Mouse (Mus musculus) Patski (cell line): Measurements from ENCODE around the gene Slc7a11. TPM values are rescaled to one million over a fixed set of nuclear protein-coding genes. Genes with fewer than 3 reads are reported as not detected.

Source experiments
- ATAC-seq: fragments of 100-300 bp; one replicate; pipeline ENCODE4 v1.8.0; 2021
- CTCF ChIA-PET: fragments of 350-600 bp; sonication (Branson Sonifier 250); formaldehyde crosslinking; loops from one replicate; lab custom pipeline; 2022; ENCODE audit warnings: inconsistent platforms; lab: Charles Lee
- POLR2A ChIA-PET: fragments of 350-600 bp; sonication (Branson Sonifier 250); formaldehyde crosslinking; loops from one replicate; lab custom pipeline; 2022; ENCODE audit warnings: antibody characterized with exemption, inconsistent platforms; lab: Charles Lee
- DNase-seq: peaks from one replicate; pipeline ENCODE4 v3.0.0-alpha.2; 2011; ENCODE audit warnings: low read depth, low spot score
- H3K27me3 ChIP-seq: fragments of 371-371 bp; one replicate; pipeline ENCODE4 v1.5.1; 2021
- CTCF ChIP-seq: fragments of 100-300 bp; IDR thresholded peaks from one replicate; pipeline ENCODE4 v1.5.1; 2021
- in situ Hi-C: fragments of 300-500 bp; cut with MboI; formaldehyde crosslinking; loops from 3 replicates; pipeline ENCODE4 v1.11.1; 2018; ENCODE audit warnings: low pct_unique_long_range_greater_than_20kb, mixed read lengths
- polyA plus RNA-seq: library from polyadenylated mRNA; unstranded; gene quantifications from one replicate; pipeline ENCODE4 v1.2.3, GENCODE M21; 2021

Slc7a11 gene
- polyA plus RNA-seq, result 1.2 TPM

GRCm38 (mm10) chr3:50443421-50443916, at the start of gene Slc7a11:
TSS of gene Slc7a11 (minus strand) at chr3:50443614.
- ATAC-seq (peak; percentile 61), DNase-seq (peak; percentile 37)
- in situ Hi-C loops, result loop anchor here (25.0 kb wide), 1 partner anchor 894 kb away; the partner anchor contains the start of gene Elf2
- POLR2A ChIA-PET, result interaction anchor here (1.0 kb wide), 1 partner anchor 66 kb away, joined by 7 read pairs; no protein-coding TSS in a partner anchor
- H3K27me3 ChIP-seq, result peaks cover 15% of the 10 kb centered on the region
- CTCF ChIA-PET, result interaction anchor here (0.9 to 1.4 kb wide), 3 partner anchors 21 to 66 kb away, joined by 3 read pairs; no protein-coding TSS in a partner anchor
- no peak for TF ChIP-seq CTCF

GRCm38 (mm10) chr3:50491678-50492077, 48.3 kb upstream of the Slc7a11 start:
- DNase-seq, result no peak
- ChIA-PET POLR2A (interaction anchor here (0.6 kb wide), 1 partner anchor 146 kb away, joined by 6 read pairs; no protein-coding TSS in a partner anchor), CTCF (interaction anchor here (1.6 to 1.8 kb wide), 2 partner anchors 10 to 14 kb away, joined by 5 to 6 read pairs; no protein-coding TSS in a partner anchor)
- H3K27me3 ChIP-seq, result peaks cover 28% of the 10 kb centered on the region
- no peak for TF ChIP-seq CTCF
- in situ Hi-C loops, result no loop called here
- no peak for ATAC-seq

DNA sequence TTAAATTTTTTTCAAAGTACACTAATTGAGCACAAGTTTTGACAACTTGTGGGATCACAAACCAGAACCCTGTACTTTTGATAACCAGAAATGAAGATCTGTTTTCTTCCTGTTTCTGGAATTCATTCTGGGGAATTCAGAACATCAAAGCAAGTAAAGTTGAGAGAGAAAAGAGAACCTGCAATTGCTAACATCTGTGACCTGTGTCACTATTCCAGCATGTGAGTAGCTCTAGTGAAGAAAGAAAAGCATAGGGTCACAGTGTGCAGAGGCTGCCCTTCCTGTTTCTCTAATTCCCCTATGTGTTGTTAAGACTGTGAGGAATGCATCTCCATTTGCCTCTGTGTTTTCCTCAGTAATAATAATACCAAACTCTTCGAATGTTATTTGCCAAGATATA, 40.7 kb upstream of the Slc7a11 start:
- in situ Hi-C loops, result no loop called here

DNA sequence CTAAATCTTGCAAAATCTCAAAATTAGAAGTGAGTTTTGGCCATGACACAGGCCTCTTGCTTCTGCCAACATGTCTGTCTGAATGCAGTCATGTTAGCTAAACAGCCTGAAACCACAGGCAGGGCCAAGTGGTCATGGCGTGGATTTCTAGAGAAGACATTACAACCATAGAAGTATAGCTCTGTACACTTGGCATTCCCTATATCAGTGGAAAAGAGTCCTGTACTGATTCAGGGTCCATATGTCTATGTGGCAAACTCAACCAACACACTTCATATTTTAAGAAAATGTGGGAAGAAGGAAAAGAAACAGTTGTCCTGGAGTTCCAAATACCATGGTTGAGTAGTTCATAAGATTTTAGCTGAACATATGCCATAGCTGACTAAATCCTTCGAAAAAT, 18.8 kb upstream of the Slc7a11 start:
- in situ Hi-C loops, result no loop called here
- TF ChIP-seq CTCF, result no peak
- ChIA-PET POLR2A (no interaction called here), CTCF (interaction anchor here (1.2 kb wide), 1 partner anchor 84 kb away, joined by 3 read pairs; no protein-coding TSS in a partner anchor)
- ATAC-seq (no peak), DNase-seq (no peak)
- H3K27me3 ChIP-seq, result peaks cover 7% of the 10 kb centered on the region

More for the DNA sequence above, 40.7 kb upstream of the Slc7a11 start:
- peaks cover 31% of the 10 kb centered on the region for H3K27me3 ChIP-seq
- ChIA-PET POLR2A (no interaction called here), CTCF (no interaction called here)
- DNase-seq, result no peak
- no peak for TF ChIP-seq CTCF
- no peak for ATAC-seq

- no peak for DNase-seq
- CTCF ChIA-PET, result no interaction called here
- POLR2A ChIA-PET, result no interaction called here
- no peak for ATAC-seq
- peaks cover 6% of the 10 kb centered on the region for H3K27me3 ChIP-seq
- no peak for TF ChIP-seq CTCF
- in situ Hi-C loops, result no loop called here
These were observed 13.7 kb upstream of the Slc7a11 start for GRCm38 (mm10) chr3:50457136-50457535.

GRCm38 (mm10) chr3:50456564-50456963, 13.2 kb upstream of the Slc7a11 start:
- TF ChIP-seq CTCF, result no peak
- ChIA-PET POLR2A (no interaction called here), CTCF (no interaction called here)
- ATAC-seq, result peak; percentile 64
- in situ Hi-C loops, result no loop called here
- peaks cover 7% of the 10 kb centered on the region for H3K27me3 ChIP-seq
- peak; percentile 54 for DNase-seq

DNA sequence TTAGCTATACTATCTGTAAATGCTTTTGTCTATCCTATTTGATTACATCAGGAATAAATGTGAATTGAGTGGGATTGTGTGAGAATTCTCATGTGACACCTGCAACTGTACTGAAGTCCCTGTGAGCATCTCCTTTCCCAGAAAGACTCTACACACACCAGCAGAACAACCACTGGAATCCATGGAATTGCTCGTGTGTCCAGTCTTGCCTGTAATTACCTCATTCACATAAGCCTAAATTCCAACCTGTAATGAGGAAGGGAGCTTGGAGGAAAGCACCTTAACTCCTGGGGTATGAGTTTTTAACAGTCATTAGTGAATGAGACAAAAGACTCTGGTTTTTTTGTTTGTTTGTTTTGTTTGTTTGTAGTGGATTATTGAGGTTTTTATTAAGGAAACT, 12.6 kb upstream of the Slc7a11 start:
- in situ Hi-C loops, result no loop called here
- no peak for DNase-seq
- peaks cover 9% of the 10 kb centered on the region for H3K27me3 ChIP-seq
- ChIA-PET POLR2A (no interaction called here), CTCF (no interaction called here)
- peak; percentile 79 for ATAC-seq
- TF ChIP-seq CTCF, result no peak

DNA sequence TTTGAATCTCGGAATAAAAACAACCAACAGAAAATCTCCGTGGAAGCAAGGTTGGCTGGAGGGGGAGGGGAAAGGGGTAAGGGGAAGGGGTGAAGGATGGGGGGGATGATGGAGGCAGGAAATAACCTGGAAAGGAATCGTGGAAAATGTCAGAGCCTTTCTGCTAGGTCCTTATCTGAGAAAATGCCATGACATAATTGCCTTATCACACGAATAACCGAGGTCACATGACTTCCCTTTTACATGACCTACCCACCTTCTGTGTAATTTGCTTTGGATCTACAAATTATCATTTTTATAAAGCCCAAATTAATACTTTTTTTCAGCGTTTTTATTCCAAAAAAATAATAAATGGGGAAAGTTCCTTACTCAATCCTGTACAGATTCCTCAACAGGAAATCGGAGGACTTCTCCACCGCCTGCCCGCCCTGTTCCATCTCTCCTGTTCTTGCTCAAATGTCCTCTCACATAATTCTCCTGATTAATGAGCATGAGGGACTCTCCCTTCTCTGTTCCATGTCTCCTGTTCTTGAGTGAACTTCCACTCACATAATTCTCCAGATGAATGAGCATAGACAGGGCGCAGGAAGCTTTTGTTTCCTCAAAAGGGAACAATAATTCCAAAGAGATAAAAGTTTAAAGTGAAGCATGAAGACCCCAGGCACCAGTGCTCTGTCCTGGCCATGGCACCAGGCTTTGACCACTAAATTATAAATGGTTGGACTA, 1.8 kb upstream of the Slc7a11 start:
- in situ Hi-C loops, result loop anchor here (25.0 kb wide), 1 partner anchor 892 kb away; the partner anchor contains the start of gene Elf2
- POLR2A ChIA-PET, result no interaction called here
- no peak for TF ChIP-seq CTCF
- ATAC-seq (no peak), DNase-seq (no peak)
- CTCF ChIA-PET, result no interaction called here
- H3K27me3 ChIP-seq, result peaks cover 20% of the 10 kb centered on the region

GRCm38 (mm10) chr3:50443942-50444341, 528 bp upstream of the Slc7a11 start:
- in situ Hi-C loops, result loop anchor here (25.0 kb wide), 1 partner anchor 893 kb away; the partner anchor contains the start of gene Elf2
- CTCF ChIA-PET, result interaction anchor here (0.6 to 1.4 kb wide), 4 partner anchors 11 to 65 kb away, joined by 3 read pairs; no protein-coding TSS in a partner anchor
- POLR2A ChIA-PET, result interaction anchor here (1.0 kb wide), 1 partner anchor 66 kb away, joined by 7 read pairs; no protein-coding TSS in a partner anchor
- DNase-seq (no peak), ATAC-seq (peak; percentile 22)
- TF ChIP-seq CTCF, result no peak
- H3K27me3 ChIP-seq, result peaks cover 15% of the 10 kb centered on the region

- DNase-seq (no peak), ATAC-seq (no peak)
- ChIA-PET CTCF (interaction anchor here (0.9 kb wide), 1 partner anchor 67 kb away, joined by 3 read pairs; no protein-coding TSS in a partner anchor), POLR2A (interaction anchor here (0.7 kb wide), 1 partner anchor 465 kb away, joined by 3 read pairs; no protein-coding TSS in a partner anchor)
- no peak for TF ChIP-seq CTCF
- in situ Hi-C loops, result loop anchor here (25.0 kb wide), 1 partner anchor 895 kb away; the partner anchor contains the start of gene Elf2
- H3K27me3 ChIP-seq, result peaks cover 11% of the 10 kb centered on the region
These were observed 797 bp downstream of the Slc7a11 start for GRCm38 (mm10) chr3:50442341-50443292.
